Mouse (Mus musculus) midbrain, embryonic 11.5 days (tissue): Measurements from ENCODE around the gene Rpia. TPM values are rescaled to one million over a fixed set of nuclear protein-coding genes. Genes with fewer than 3 reads are reported as not detected.

Source experiments
- polyA plus RNA-seq: library from polyadenylated mRNA; unstranded; fragments of >200 nt; fragmentation: Nextera tagmentation; extraction: Ambion mirVana; gene quantifications from 2 replicates; pipeline ENCODE4 v1.2.1, GENCODE M21; 2014

Gene Rpia
- polyA plus RNA-seq, 1 experiment from 2014 or later: 1.9 TPM

Other genes starting within 250 kb of the Rpia start
- gene Eif2ak3, start 52.3 kb upstream of the Rpia start, polyA plus RNA-seq: 8.9 and 9.8 TPM in 2 replicates
- not detected in 2 replicates for gene Tex37, start 126.7 kb upstream of the Rpia start, polyA plus RNA-seq
- not detected in 2 replicates for gene Foxi3, start 164.3 kb upstream of the Rpia start, polyA plus RNA-seq